In genomic region chr10:86273410-86274191, GRCm38 (mm10) we compare ENCODE assay signal across 9 mouse cellular contexts. TPM values are rescaled to one million over a fixed set of nuclear protein-coding genes. Genes with fewer than 3 reads are reported as not detected.
DNase-seq lines count a peak whose midpoint lies in the region; ATAC-seq and TF ChIP-seq lines count a peak whose summit lies in the region.
"Had no signal": no experiment of that assay in that cellular context is flagged by ENCODE, and none has a peak within 500 bp of the region (broad histone marks: within the 10 kb centered on the region; RNA-seq: fewer than 3 reads in every experiment).

No protein-coding gene starts in this region.

- H3K9ac ChIP-seq in limb, embryonic 14.5 days (ENCODE audit: low read depth, low read length, severe bottlenecking), result no peak overlapping the region
- no peak overlapping the region for H3K9ac ChIP-seq in stomach, embryonic 15.5 days

- no peak overlapping the region for H3K4me2 ChIP-seq in limb, embryonic 14.5 days (replicated peaks; ENCODE audit: low read depth, low read length, severe bottlenecking)
- H3K4me2 ChIP-seq in stomach, embryonic 15.5 days, result no peak overlapping the region

- intact Hi-C loops in heart, postnatal 10 days (cut with DNase I), result no loop called here

- H3K27ac ChIP-seq in limb, embryonic 14.5 days (replicated peaks; ENCODE audit: low read depth, low read length), result peak overlapping the region; percentile 28; the same call in 1 of the 2 replicates
- no peak overlapping the region for H3K27ac ChIP-seq in stomach, embryonic 15.5 days

- H3K4me1 ChIP-seq in megakaryocyte, embryonic 14.5 days, result peaks cover 75% of the 10 kb centered on the region
- peaks cover 13% of the 10 kb centered on the region for H3K4me1 ChIP-seq in limb, embryonic 14.5 days (ENCODE audit: control insufficient read depth, insufficient read depth, low read length)
- H3K4me1 ChIP-seq in stomach, embryonic 15.5 days, result no peaks in the 10 kb centered on the region

- TF ChIP-seq POLR2A in limb, embryonic 14.5 days (IDR thresholded peaks at IDR 0.05; ENCODE audit: borderline replicate concordance, extremely low read depth, insufficient read depth, insufficient read length), result no peak

- H3K9me3 ChIP-seq in megakaryocyte, embryonic 14.5 days, result 0 out of 2 replicates have a peak, but pooled peaks cover 5% of the 10 kb centered on the region
- H3K9me3 ChIP-seq in limb, embryonic 14.5 days (ENCODE audit: control insufficient read depth, low read length), result no peaks in the 10 kb centered on the region
- H3K9me3 ChIP-seq in stomach, embryonic 15.5 days, result no peaks in the 10 kb centered on the region

- ATAC-seq in megakaryocyte, adult 5-6 weeks (ENCODE audit: poor library complexity, severe bottlenecking), result no peak
- ATAC-seq in limb, embryonic 14.5 days (ENCODE audit: low FRiP score, low read depth), result peak; percentile 47; the same call in 1 of the 2 replicates
- ATAC-seq in stomach, embryonic 15.5 days (ENCODE audit: insufficient read depth, low FRiP score, low read depth), result peak; percentile 39; the same call in 1 of the 2 replicates

- 55% methylated on average over 19 of the region's 19 CpGs for WGBS in limb, embryonic 14.5 days
- WGBS in stomach, embryonic 15.5 days, result 60% methylated on average over 19 of the region's 19 CpGs

- no peaks in the 10 kb centered on the region for H3K27me3 ChIP-seq in megakaryocyte, embryonic 14.5 days (replicated peaks)
- H3K27me3 ChIP-seq in limb, embryonic 14.5 days (ENCODE audit: control insufficient read depth, insufficient read depth, low read length), result no peaks in the 10 kb centered on the region
- no peaks in the 10 kb centered on the region for H3K27me3 ChIP-seq in stomach, embryonic 15.5 days (replicated peaks)
- H3K27me3 ChIP-seq: CH12.LX had no signal

- H3K36me3 ChIP-seq in megakaryocyte, embryonic 14.5 days (replicated peaks; ENCODE audit: low read length), result no peaks in the 10 kb centered on the region
- no peaks in the 10 kb centered on the region for H3K36me3 ChIP-seq in limb, embryonic 14.5 days (ENCODE audit: control insufficient read depth, insufficient read depth, low read length)
- H3K36me3 ChIP-seq in stomach, embryonic 15.5 days, result no peaks in the 10 kb centered on the region

- peak overlapping the region; percentile 52 for H3K4me3 ChIP-seq in megakaryocyte, embryonic 14.5 days (replicated peaks)
- no peak overlapping the region for H3K4me3 ChIP-seq in limb, embryonic 14.5 days (replicated peaks; ENCODE audit: low read length)
- H3K4me3 ChIP-seq in stomach, embryonic 15.5 days (replicated peaks), result no peak overlapping the region

- DNase-seq in heart, postnatal 10 days, result peak; percentile 62 to 71
- DNase-seq in limb, embryonic 14.5 days (ENCODE audit: low spot score), result no peak
- no peak for DNase-seq in ovary, postnatal 10 days (ENCODE audit: low spot score)
- DNase-seq in ovary, postnatal 36 days (ENCODE audit: low spot score), result no peak
- no peak for DNase-seq in cerebellum, postnatal 36 days

RNA-seq across cellular contexts. Expression of gene Timp3, which starts 26.6 kb away (rescaled TPM):
- 18.9 and 27.4 TPM in 2 replicates for polyA plus RNA-seq in megakaryocyte, embryonic 14.5 days (2012; ENCODE audit: insufficient read depth, low replicate concordance)
- total RNA-seq in megakaryocyte, adult 5-6 weeks (2015), result 0.04 TPM in 1 of 2 replicates, not detected in the other
- 0.08 and 0.44 TPM in 2 replicates for total RNA-seq in megakaryocyte, adult 5-6 weeks (2017)
- total RNA-seq in heart, postnatal 10 days (2021), result 100 to 1,000 TPM; 112 to 223 TPM
- polyA plus RNA-seq in limb, embryonic 14.5 days (2012; rRNA removed), result 57.4 and 73.3 TPM in 2 replicates
- 66.5 and 75.1 TPM in 2 replicates for polyA plus RNA-seq in limb, embryonic 14.5 days (2014; fragmentation: Nextera tagmentation; extraction: Ambion mirVana)
- 63.5 and 66.0 TPM in 2 replicates for polyA plus RNA-seq in stomach, embryonic 15.5 days (2015; fragmentation: Nextera tagmentation; extraction: Ambion mirVana)

Comparison
In these comparisons a context has a peak if more than half of its experiments do, and no peak if none do; other contexts are left out.
1. DNase-seq: peak in heart, postnatal 10 days (2 of 2); none in limb, embryonic 14.5 days (single experiment), ovary, postnatal 10 days (single experiment), ovary, postnatal 36 days (single experiment) and cerebellum, postnatal 36 days (0 of 2).